Mouse (Mus musculus) lung, adult 2 months (tissue): Measurements from ENCODE around the gene Itga10.

Source experiments
- CTCF ChIP-seq: fragments of 200-500 bp; IDR thresholded peaks from 2 replicates; pipeline ENCODE4 v1.5.1; 2011; ENCODE audit warnings: mild to moderate bottlenecking, low read length, control low read depth; ENCODE audit not compliant: insufficient read depth
- POLR2A ChIP-seq: fragments of 200-500 bp; IDR thresholded peaks from 2 replicates; pipeline ENCODE4 v1.6.1; 2011; ENCODE audit warnings: low read depth, mild to moderate bottlenecking, control low read depth, low read length, borderline replicate concordance; ENCODE audit errors: extremely low read depth

DNA sequence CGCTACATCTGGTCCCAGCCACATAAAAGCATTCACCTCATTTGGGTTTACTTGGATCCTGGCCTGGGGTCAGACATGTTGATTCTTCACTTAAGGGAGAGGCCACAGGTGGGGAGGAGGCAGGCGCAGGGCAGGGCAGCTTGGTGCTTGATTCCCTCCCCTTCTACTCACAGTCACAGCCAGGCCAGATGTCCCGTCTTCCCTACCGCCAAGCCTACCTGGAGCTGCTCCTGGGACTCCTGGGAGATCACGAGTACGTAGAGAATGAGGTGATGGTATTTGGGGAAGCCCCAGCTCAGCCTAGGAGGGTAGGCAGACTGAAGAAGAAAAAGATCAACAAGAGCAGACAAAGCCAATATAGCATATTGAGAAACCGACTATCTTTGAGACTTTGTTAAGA is 61.6 kb downstream of the Itga10 start:
- no peak for TF ChIP-seq CTCF
- no peak for TF ChIP-seq POLR2A
